Mouse (Mus musculus): Measurements from ENCODE around the gene Ubap1l. TPM values are rescaled to one million over a fixed set of nuclear protein-coding genes. Genes with fewer than 3 reads are reported as not detected.

Gene Ubap1l
- under 1 TPM in 1 of 2 experiments, not detected in 1; 0.18 TPM for total RNA-seq (2021)
- polyA plus RNA-seq (2012; rRNA removed): 0.15 and 0.18 TPM in 2 replicates
- long read RNA-seq: 0 reads

- peak within 1 kb of the TSS; percentile 21; the same call in 1 of the 2 replicates for H3K27ac ChIP-seq
- 79% methylated on average over 16 of the region's 16 CpGs for WGBS
- intact Hi-C loops (cut with DNase I): no loop called here
Observed at GRCm38 (mm10) chr9:65360641-65361448, at the start of gene Ubap1l. Gene Ubap1l, plus strand, starts transcription at chr9:65361041.

GRCm38 (mm10) chr9:65312669-65313357, 48.0 kb upstream of the Ubap1l start:
- Histone ChIP-seq H3K79me2 (replicated peaks; ENCODE audit: control insufficient read depth, insufficient read depth, low read length) (no peaks in the 10 kb centered on the region; the same call in 1 of the 2 replicates), H3K9ac (ENCODE audit: low read depth, low read length) (no peak overlapping the region), H3K27me3 (ENCODE audit: control insufficient read depth, insufficient read depth, low read length) (no peaks in the 10 kb centered on the region), H3K36me3 (ENCODE audit: control insufficient read depth, insufficient read depth, low read length) (peaks cover 12% of the 10 kb centered on the region), H3K4me3 (no peak overlapping the region), H3K27ac (no peak overlapping the region), H3K4me1 (ENCODE audit: control insufficient read depth, insufficient read depth, low read length) (no peaks in the 10 kb centered on the region)
- WGBS: 94% methylated on average over 4 of the region's 4 CpGs
- intact Hi-C loops (cut with DNase I): no loop called here
- DNase-seq: no peak
- TF ChIP-seq POLR2A (IDR thresholded peaks at IDR 0.05; ENCODE audit: insufficient read depth, low read depth, low read length) (no peak), CTCF (IDR thresholded peaks at IDR 0.05) (no peak), EP300 (IDR thresholded peaks at IDR 0.05; ENCODE audit: insufficient read depth, low read depth, low read length) (no peak)

More at GRCm38 (mm10) chr9:65360641-65361448, at the start of gene Ubap1l:
- no peak within 1 kb of the TSS for H3K4me3 ChIP-seq
- peaks cover 2% of the 10 kb centered on the region; the same call in 1 of the 2 replicates for H3K4me1 ChIP-seq (ENCODE audit: control insufficient read depth, insufficient read depth, low read length)
- no peaks in the 10 kb centered on the region for H3K27me3 ChIP-seq (ENCODE audit: control insufficient read depth, insufficient read depth, low read length)
- H3K36me3 ChIP-seq (ENCODE audit: control insufficient read depth, insufficient read depth, low read length): peaks cover 13% of the 10 kb centered on the region
- no peaks in the 10 kb centered on the region for H3K79me2 ChIP-seq (replicated peaks; ENCODE audit: control insufficient read depth, insufficient read depth, low read length)
- no peak within 1 kb of the TSS for H3K9ac ChIP-seq (ENCODE audit: low read depth, low read length)
- TF ChIP-seq POLR2A (IDR thresholded peaks at IDR 0.05; ENCODE audit: insufficient read depth, low read depth, low read length) (no peak), EP300 (IDR thresholded peaks at IDR 0.05; ENCODE audit: insufficient read depth, low read depth, low read length) (no peak), CTCF (IDR thresholded peaks at IDR 0.05) (no peak)
- no peak for DNase-seq

- no peak for DNase-seq
- H3K27me3 ChIP-seq (ENCODE audit: control insufficient read depth, insufficient read depth, low read length): no peaks in the 10 kb centered on the region
- no peak overlapping the region for H3K27ac ChIP-seq
- no peaks in the 10 kb centered on the region for H3K4me1 ChIP-seq (ENCODE audit: control insufficient read depth, insufficient read depth, low read length)
- TF ChIP-seq POLR2A (IDR thresholded peaks at IDR 0.05; ENCODE audit: insufficient read depth, low read depth, low read length): no peak
- no peak for TF ChIP-seq CTCF (IDR thresholded peaks at IDR 0.05)
- TF ChIP-seq EP300 (IDR thresholded peaks at IDR 0.05; ENCODE audit: insufficient read depth, low read depth, low read length): no peak
- H3K4me3 ChIP-seq: no peak overlapping the region
- no peak overlapping the region for H3K9ac ChIP-seq (ENCODE audit: low read depth, low read length)
- WGBS: 95% methylated on average over 1 of the region's 1 CpGs
- H3K79me2 ChIP-seq (replicated peaks; ENCODE audit: control insufficient read depth, insufficient read depth, low read length): no peaks in the 10 kb centered on the region; the same call in 1 of the 2 replicates
- intact Hi-C loops (cut with DNase I): no loop called here
- peaks cover 6% of the 10 kb centered on the region for H3K36me3 ChIP-seq (ENCODE audit: control insufficient read depth, insufficient read depth, low read length)
Observed at GRCm38 (mm10) chr9:65313846-65314245, 47.0 kb upstream of the Ubap1l start.

DNA sequence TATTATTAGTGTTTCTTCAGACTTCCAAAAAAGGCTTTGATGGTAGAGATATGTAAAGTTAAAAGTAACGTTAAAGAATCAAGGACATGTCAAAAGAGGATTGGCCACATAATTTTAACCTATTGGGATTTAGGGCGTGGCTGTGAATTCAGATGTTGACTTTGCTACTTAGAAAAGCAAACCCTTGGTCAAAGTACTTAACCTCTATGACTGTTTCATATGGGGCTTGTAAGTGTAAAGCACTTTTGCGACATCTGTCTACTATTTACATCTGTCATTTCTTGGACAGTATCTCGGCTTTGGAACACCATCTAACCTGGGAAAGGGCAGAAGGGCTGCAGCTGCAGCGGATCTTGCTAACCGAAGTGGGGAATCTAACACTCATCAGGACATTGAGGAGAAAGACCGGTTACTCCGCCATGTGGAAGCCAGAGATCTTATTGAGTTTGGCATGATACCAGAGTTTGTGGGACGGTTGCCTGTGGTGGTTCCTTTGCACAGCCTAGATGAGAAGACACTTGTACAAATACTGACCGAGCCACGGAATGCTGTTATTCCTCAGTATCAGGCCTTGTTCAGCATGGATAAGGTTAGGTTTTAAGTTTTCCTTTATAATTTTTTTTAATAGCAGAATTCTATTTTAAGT, 38.5 kb upstream of the Ubap1l start:
- peaks cover 6% of the 10 kb centered on the region for H3K36me3 ChIP-seq (ENCODE audit: control insufficient read depth, insufficient read depth, low read length)

DNA sequence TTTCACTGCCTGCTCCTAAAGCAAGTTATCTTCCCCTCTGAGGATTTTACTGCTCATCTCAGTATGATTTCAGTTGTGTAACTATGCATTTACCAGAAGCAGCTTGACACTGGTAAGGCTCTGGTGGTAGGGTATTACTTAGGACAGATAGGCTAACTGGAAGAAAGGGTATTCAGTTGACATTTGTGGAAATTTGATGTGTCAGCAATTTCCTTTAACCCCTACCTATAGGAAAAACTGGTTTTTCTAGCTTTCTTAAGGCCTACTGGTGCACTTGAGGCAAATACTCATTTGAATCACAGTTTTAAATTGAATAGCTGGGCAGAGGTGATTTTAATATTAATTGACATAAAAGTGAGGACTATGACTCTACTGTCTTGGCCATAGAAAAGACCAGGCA, 34.9 kb upstream of the Ubap1l start:
- TF ChIP-seq POLR2A (IDR thresholded peaks at IDR 0.05; ENCODE audit: insufficient read depth, low read depth, low read length): no peak
- no peak for TF ChIP-seq CTCF (IDR thresholded peaks at IDR 0.05)
- no peak for TF ChIP-seq EP300 (IDR thresholded peaks at IDR 0.05; ENCODE audit: insufficient read depth, low read depth, low read length)
- no peak overlapping the region for H3K27ac ChIP-seq
- intact Hi-C loops (cut with DNase I): no loop called here

More for the DNA sequence above, 38.5 kb upstream of the Ubap1l start:
- Histone ChIP-seq H3K27me3 (ENCODE audit: control insufficient read depth, insufficient read depth, low read length) (no peaks in the 10 kb centered on the region), H3K79me2 (replicated peaks; ENCODE audit: control insufficient read depth, insufficient read depth, low read length) (no peaks in the 10 kb centered on the region), H3K4me1 (ENCODE audit: control insufficient read depth, insufficient read depth, low read length) (no peaks in the 10 kb centered on the region), H3K9ac (ENCODE audit: low read depth, low read length) (no peak overlapping the region), H3K4me3 (no peak overlapping the region), H3K27ac (no peak overlapping the region)
- intact Hi-C loops (cut with DNase I): no loop called here
- TF ChIP-seq CTCF (IDR thresholded peaks at IDR 0.05) (no peak), POLR2A (IDR thresholded peaks at IDR 0.05; ENCODE audit: insufficient read depth, low read depth, low read length) (no peak), EP300 (IDR thresholded peaks at IDR 0.05; ENCODE audit: insufficient read depth, low read depth, low read length) (no peak)
- DNase-seq: no peak
- 72% methylated on average over 11 of the region's 11 CpGs for WGBS

More for the DNA sequence above, 34.9 kb upstream of the Ubap1l start:
- no peak overlapping the region for H3K4me3 ChIP-seq
- no peak overlapping the region for H3K9ac ChIP-seq (ENCODE audit: low read depth, low read length)
- H3K27me3 ChIP-seq (ENCODE audit: control insufficient read depth, insufficient read depth, low read length): no peaks in the 10 kb centered on the region
- H3K36me3 ChIP-seq (ENCODE audit: control insufficient read depth, insufficient read depth, low read length): peaks cover 4% of the 10 kb centered on the region
- H3K79me2 ChIP-seq (replicated peaks; ENCODE audit: control insufficient read depth, insufficient read depth, low read length): no peaks in the 10 kb centered on the region
- no peak for DNase-seq
- no peaks in the 10 kb centered on the region for H3K4me1 ChIP-seq (ENCODE audit: control insufficient read depth, insufficient read depth, low read length)
